Mouse (Mus musculus) erythroblast, embryonic 14.5 days (primary cell): ENCODE measurements around the gene Ccdc120.

Source experiments
- GATA1 ChIP-seq: IDR thresholded peaks from 2 replicates; pipeline ENCODE4 v1.6.1; 2012; ENCODE audit warnings: low read length, inconsistent platforms, mixed read lengths
- TAL1 ChIP-seq: IDR thresholded peaks from 3 replicates; pipeline ENCODE4 v1.6.1; 2012; ENCODE audit warnings: low read length, inconsistent platforms, mixed read lengths

GRCm38 (mm10) chrX:7795016-7795415 is 44.3 kb upstream of the Ccdc120 start:
- TF ChIP-seq GATA1, result no peak
- no peak for TF ChIP-seq TAL1
